Mouse (Mus musculus) lung, adult 18-20 months (tissue): ENCODE results near the gene Prss53.
"Not testable (repeated sequence)": the region's sequence is repeated elsewhere in the genome, so short reads cannot be mapped to it uniquely, and the experiment has no call there.

Experiments used
- DNase-seq, 2 experiments: peaks; one replicate each; pipeline ENCODE4 v3.0.0; 2022; ENCODE audit warnings: mixed read lengths in 2 of 2

The Prss53 gene

DNA sequence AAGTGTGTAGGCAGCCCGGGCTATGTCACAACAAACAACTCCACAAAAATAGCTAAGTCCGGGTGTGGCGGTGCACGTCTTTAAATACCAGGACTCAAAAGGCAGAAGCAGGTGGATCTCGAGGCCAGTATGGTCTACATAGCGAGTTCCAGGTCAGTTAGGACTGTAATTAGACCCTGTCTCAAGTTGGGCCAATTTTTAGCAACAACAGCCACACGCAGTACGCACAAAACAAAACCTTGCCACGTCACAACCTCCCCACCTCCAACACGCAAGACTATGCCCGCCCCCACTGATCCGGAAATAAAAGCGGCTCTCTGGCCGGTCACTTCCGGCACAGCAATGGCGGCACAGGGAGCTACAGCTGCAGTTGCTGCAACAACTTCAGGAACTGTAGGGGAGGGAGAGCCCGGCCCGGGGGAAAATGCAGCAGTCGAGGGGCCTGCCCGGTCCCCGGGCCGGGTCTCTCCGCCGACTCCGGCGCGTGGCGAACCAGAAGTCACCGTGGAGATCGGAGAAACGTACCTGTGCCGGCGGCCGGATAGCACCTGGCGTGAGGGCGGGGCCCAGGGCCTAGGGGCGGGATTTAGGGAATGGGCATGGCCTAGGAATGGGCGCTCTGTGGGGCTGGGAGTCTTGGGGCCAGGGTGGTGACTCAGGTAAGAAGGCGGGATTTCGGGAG is 21.6 kb upstream of the Prss53 start, which contains the start of gene Kat8:
Gene Kat8 (plus strand): TSS at position 327 of the 682 bp plus-strand sequence.
- DNase-seq, result peak; percentile 90 to 93

DNA sequence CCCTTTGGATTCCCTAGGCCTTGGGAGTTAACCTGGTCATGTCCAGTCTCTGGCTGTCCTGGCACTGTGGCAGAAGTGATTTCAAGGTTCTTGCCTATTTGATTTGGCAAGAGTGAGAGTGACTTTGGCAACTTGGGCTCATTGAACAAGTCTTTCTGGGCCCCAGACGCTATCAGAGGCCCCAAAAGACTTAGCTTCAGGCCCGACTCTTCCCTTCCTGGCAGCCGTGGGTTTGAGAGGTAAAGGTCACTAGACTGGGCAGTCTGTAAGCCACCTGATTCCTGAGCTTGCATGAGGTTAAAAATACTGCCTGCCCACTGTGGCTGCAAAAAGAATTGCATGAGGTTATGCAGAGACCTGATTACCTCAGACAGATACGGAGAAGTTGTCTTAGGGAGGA is 17.9 kb upstream of the Prss53 start:
- DNase-seq, result no peak

DNA sequence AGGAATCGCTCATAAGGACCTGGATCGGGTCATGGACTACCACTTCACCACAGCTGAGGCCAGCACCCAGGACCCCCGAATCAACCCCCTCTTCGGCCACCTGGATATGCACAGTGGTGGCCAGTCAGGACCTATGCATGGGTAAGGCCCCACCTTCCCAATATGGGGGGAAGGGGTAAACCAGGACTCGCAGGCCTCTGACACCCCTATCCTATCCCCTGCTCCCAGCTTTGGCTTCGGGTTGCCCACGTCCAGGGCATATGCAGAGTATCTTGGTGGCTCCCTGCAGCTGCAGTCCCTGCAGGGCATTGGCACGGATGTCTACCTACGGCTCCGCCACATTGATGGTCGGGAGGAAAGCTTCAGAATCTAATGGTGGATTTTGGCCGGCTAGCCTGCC is 17.2 kb upstream of the Prss53 start:
- DNase-seq, result no peak

DNA sequence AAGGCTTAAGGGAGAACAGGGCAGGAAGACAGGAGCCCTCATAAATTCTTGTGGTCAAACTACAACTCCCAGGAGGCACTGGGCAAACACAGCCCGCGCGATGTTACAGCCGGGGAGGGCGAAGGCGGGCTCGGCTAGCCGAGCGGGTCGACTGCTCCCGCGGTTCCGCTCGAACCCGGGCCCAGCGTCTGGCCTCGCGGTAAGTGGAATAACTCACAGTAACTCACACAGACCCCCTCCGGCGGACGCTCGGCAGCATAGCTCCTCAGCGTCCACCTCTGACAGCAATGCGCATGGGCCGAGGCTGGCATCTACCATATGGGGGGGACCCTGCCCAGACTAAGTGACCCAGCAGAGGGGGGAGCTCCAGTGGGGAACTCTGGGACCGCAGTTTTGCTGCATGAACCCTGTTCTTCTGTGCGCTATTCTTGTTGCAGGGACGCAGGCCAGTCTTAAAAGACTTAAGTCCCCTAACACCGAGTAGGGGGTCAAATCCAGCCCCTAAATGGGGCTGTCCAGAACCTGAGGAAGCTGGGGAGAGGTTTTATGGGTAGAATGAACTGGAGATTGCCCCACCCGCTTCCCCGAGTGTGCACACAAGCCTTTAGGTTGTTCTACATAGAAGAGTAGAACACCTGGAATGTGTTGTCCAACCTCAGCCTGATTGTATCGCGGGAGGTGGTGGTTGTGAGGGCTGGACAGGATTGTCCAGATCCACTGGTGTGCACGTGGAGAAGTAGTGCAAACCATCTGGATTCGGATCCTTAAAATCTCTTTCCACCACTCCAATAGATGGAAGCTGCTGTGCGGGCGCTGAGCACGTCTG is 13.4 kb upstream of the Prss53 start, which contains the start of gene Bckdk:
Gene Bckdk (plus strand): TSS at position 112 of the 826 bp plus-strand sequence.
- peak; percentile 78 to 82 for DNase-seq

DNA sequence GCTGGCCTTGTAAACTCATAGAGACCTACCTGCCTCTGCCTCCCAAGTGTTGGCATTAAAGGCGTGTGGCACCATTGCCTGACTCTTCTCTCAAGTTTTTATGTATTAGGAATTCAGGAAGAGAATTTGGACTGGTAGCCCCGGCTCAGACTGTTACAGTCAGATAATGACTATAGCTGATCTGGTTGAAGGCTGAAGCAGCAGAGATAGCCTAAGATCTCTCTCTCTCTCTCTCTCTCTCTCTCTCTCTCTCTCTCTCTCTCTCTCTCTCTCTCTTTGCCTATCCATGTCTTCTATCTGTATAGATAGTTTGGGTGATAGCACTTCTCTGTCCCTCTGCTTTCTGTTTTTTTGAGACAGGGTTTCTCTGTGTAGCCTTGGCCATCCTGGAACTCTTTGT is 11.0 kb upstream of the Prss53 start:
- DNase-seq, result no peak

DNA sequence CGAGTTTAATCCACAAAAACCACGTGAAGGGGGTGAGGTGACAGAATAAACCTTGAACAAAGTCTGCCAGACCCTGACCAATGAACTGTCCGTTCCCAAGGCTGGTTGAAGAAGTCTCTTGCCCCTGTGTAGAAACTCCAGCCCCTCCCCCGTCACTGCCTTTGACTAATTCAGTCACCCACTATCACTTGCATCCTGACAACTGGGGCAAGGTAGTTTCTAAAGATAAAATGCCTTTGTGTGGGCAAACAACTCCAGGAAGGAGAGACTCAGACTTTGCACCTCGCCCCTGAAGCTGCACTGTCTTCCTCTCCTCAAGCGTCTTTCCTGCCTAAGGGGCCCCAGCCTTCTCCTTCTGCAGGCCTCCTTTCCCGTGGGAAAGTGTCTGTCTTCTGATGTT is 9.2 kb upstream of the Prss53 start:
- no peak for DNase-seq

DNA sequence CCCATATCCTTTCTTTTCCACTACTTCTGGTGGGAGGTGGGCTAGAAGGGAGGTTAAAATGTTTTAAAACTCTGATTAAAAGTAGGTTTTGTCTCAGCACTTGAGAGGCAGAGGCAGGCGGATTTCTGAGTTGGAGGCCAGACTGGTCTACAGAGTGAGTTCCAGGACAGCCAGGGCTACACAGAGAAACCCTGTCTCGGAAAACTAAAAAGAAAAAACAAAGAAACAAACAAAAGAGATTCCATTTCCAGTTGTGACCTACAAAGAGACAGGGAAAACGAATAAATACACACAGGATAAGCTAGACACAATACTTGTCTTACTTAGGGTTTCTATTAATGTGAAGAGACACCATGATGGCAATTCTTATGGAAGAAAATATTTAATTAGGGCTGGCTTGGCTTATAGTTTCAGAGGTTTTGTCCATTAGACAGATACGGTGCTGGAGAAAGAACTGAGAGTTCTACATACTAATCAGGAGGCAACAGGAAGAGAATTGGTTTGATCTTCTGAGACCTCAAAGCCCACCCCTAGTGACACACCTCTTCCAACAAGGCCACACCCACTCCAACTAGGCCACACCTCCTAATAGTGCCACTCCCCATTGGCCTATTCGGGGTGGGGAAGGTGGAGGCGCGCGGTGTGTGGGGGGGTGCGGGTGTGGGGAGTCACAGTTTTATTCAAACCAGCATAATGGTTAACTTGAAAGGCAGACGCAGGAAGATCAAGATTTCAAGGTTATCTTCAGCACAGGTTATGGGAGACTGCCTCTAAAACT is 7.6 kb upstream of the Prss53 start:
- DNase-seq, result no peak

DNA sequence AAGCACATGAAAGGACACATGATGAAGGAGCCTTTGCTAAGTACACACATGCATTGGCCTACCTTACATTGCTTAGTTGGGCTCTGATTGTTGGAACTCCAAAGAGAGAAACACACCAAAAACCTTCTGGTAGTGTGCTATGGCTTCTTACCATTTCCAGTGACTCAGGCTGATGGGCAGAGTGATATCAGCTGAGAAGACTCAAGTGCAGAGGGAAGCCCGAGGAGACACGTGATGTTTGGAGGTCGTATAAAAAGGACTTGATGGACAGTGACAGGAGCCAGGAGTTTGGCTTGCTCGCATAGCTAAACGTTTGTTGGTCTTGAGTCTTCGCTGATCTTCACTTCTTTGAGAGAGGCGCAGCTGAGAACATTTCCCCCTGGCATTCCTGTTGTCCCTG is 6.8 kb upstream of the Prss53 start:
- DNase-seq, result no peak

DNA sequence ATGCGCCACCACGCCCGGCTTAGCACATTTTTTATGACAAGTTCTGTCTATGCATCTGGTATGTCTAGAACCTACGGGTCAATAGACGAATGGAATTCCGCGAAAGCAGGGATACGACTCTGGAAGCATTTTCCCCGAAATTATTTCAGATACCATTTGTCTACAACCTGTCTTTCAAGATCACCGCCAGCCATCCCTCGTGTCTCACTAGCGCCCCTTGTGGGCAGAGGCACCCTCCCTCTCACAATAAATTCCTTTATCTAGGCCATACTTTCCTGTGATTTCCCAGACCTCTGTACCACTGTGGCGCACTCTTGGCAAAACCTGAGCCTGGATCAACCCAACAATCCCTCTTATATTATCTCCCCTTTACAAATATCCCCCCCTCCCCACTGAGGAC is 5.6 kb upstream of the Prss53 start:
- DNase-seq, result peak; percentile 59 to 66

DNA sequence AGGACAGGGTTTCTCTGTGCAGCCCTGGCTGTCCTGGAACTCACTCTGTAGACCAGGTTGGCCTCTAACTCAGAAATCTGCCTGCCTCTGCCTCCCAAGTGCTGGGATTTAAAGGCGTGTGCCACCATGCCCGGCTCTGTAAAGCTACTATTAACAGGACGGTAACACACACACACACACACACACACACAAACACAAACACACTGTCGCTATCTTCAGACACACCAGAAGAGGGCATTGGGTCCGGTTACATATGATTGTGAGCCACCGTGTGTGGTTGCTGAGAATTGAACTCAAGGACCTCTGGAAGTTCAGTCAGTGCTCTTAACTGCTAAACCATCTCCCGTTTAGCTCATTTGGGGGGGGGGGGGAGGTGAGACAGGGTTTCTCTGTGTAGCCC is 5.1 kb upstream of the Prss53 start:
- not testable (repeated sequence) for DNase-seq

DNA sequence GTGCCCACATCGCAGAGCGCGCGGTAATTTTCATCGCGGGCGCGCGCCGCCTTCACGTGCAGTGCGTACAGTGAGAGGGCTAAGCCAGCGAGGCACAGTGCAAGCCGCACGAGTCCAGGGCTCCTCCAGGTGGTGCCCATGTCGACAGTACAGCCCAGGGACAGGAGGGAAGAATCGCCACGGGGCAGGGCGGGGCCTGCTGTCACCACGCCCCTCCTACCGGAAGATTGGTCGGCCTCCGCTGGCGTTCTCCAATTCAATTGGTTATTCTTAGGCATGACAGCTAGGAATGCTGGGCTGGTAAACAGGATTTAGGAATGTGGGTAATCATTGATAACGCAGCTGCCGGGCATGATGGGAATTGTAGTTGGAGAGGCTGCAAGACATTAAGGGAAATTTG is 4.7 kb upstream of the Prss53 start, which contains the start of the genes Gm21974 and Vkorc1:
Gene Gm21974 (minus strand): TSS at position 13 of the 400 bp plus-strand sequence.
Gene Vkorc1 (minus strand): TSS at position 176 of the 400 bp plus-strand sequence.
- DNase-seq, result peak; percentile 97 to 99

DNA sequence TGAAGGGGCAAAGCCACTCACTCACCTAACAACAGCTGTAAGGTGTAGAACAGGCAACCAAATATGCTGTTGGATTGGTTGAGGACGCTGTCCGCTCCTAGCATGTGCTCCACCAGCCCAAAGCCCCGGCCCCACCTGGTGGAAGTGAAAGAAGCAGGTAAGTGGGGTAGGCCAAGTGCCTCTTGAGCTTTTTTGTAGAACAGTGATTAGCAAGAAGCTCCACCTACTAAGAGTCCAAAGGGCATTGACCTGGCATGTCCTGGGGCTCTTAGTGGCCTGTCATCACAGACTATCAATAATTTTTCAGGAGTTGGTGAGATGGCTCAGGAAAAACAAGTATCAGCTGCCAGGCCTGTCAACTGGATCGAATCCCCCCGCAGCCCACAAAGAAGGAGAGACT is 3.7 kb upstream of the Prss53 start:
- DNase-seq, result peak; percentile 35 to 48

DNA sequence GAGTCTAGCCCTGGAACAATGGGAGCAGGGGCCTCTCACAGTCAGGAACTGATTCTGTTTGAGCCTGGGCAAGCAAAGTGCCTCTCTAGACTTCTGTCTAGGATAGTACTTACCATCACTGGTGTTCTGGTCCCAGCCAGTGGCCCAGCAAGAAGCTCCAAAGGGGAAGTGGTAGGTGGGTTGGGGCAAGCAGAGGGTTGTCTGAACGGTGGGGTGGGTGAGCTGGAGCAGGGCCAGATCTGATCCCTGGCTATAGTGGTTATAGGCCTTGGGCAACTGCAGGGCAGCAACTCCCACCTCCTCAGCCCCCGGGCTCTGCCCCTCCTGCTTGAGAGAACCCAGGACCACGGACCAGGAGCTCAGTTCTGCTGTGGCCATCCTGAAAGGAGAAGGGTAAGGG is 1.9 kb downstream of the Prss53 start:
- no peak for DNase-seq

DNA sequence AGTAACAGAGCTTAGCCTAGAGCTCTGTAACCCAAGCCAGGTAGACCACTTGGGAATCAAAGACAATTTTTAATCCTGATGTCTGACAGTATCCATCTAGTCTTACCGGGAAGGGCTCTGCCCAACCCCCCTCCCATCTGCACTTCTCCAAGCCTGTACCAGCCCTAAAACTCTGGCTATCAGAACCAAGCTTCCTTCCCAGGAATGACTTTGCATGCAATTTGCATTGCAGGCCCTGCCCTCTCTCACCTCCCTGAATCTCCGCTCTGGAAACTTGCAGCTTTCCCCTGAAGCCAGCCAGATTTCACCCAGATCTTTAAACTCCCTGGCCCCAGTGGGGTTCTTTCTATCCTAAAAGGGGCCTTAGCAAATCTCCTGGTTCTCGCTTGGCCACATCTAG is 3.0 kb downstream of the Prss53 start:
- no peak for DNase-seq

DNA sequence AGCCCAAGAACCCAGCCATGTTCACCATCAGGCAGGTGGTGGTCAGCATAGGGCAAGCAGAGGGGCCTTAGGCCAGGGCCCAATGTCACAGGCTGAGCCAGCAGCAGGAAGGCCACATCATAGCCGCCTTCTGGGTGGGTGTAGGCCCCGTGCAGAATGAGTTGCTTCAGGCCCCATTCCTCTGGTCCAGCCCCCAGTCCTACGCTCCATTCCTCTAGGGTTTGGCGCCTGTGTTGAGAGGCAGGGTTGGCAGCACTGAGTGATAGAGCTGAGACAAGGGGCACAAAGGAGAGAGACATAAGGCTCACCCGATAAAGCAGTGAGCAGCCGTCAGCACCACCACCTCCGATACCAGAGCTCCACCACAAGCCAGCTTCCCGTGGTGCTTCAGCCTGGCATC is 3.6 kb downstream of the Prss53 start:
- DNase-seq, result no peak

DNA sequence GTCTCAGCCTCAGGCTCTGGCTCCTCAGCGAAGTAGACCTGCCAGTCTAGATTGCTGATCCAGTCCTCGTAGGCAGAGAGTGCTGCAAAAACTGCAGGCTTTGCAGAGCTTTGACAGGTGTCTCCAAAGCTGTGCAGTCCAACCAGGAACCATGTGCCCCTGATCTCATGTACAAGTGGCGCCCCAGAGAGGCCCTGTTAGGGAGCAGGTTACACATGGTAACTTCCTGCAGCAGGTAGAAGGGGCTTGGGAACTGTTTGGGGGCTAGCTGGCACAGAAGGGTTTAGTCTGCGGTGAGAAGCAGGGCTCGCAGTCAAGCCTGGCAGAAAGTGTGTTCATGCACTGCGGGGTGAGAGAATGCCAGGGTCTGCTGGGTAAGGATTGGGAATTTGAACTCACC is 4.2 kb downstream of the Prss53 start:
- DNase-seq, result no peak

DNA sequence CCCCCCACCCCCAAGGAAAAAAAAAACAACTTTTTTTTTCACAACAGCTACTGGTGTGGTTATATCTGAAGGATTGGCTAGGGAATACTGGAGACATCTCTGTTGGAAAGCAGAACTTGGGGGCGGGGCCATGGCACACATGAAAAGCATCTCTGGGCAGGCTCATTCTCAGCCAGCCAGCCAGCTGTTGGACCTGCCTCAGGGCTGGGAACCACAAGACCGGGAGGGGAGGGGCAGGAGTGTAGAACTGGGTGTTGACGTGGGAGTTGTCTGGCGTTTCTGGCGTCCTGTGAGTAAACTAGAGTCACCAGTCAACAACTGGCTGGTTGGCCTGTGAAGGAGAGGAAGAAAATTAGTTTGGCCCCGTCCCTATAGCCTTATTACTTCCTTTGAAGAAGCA is 4.8 kb downstream of the Prss53 start:
- peak; percentile 64 to 74 for DNase-seq

DNA sequence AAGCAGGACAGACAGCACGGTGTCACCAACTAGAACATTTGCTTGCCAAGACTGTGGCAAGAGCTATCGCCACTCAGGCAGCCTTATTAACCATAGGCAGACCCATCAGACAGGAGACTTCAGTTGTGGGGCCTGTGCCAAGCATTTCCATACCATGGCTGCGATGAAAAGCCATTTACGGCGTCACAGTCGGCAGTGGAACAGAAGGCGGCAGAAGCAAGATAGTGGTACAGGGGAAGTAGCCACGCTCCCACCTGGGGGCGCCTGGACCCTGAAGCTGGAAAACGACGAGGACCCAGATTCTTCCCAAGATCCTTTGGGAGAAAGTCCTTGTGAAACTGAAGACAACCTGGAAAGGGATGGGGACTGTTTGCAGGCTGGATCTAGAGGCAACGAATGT is 10.3 kb downstream of the Prss53 start:
- no peak for DNase-seq

DNA sequence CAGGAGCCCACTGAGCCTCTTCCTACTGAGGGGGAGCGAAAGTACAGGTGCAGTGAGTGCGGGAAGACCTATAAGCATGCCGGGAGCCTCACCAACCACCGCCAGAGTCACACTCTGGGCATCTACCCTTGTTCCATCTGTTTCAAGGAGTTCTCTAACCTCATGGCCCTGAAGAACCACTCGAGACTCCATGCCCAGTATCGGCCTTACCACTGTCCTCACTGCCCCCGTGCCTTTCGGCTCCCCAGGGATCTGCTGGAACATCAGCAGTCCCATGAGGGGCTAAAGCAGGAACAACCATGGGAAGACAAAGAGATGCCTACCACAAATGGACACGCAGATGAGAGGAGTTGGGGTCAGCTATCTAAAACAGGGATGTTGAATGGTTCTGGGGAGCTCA is 11.5 kb downstream of the Prss53 start:
- DNase-seq, result no peak

DNA sequence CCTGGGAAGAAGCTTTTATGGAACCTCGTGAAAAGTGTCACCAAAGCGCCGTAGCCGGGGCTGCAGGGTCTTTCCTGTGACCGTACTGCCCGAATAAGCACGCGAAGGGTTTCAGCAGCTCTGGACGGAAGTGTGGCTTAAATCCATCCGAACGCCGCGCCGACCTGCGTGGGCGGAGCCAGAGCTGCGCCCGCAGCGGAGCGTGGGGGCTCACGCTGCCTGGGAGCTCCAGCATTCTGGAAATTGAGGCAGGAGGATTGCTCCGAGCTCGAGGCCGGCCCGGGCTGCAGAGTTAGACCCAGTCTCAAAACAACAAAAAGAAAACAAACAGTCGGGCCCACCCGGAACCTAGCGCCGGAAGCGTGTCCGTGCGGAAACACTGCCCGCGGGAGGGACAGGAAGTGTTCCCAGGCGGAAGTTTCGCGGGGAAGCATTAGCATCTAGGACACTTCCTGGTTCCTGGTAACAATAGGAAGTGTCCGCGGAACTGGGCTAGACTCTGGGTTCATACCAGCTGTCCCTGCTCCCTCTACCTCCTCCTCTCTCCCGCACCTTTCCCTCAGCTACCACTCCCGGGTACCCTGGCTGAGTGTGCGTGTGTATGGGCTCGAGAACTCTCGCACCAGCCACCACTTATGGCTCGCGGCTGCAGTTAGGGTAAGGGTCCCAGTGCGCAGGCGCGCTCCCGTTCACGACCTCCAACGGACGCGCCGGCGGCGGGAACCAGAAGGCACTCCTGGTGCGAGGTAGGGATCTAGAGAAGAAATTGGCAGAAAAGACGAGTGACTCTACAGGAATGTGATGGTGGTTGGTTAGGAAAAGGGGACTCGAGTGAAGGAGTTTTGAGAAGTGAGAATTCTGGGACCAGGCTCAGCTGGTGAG is 14.1 kb downstream of the Prss53 start, which contains the start of gene Zfp668:
Gene Zfp668 (minus strand): TSS at position 362 of the 882 bp plus-strand sequence.
- peak; percentile 90 to 92 for DNase-seq

DNA sequence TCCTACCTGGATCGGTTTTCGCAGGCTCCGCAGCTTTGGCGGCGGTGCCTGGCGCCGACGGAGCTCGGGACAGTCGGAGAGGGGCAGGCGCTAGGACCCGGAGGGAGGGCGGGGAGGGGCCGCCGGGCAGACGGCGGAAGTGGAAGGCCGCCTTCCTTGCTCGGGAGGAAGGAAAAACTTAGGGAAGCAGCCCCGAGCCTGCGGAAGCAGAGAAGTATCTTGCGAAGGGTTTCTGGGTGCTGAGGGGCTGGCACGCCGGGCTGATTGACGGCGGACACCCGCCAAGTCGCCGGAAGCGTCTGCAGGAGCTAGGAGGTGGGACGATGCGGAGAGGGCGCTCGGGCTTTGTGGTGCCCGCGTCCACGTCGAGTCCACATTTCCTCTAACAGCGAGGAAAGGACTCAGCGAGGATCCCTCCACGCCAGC is 14.7 kb downstream of the Prss53 start, which contains the start of gene Zfp646:
Gene Zfp646 (plus strand): TSS at position 181 of the 426 bp plus-strand sequence.
- peak; percentile 77 for DNase-seq

DNA sequence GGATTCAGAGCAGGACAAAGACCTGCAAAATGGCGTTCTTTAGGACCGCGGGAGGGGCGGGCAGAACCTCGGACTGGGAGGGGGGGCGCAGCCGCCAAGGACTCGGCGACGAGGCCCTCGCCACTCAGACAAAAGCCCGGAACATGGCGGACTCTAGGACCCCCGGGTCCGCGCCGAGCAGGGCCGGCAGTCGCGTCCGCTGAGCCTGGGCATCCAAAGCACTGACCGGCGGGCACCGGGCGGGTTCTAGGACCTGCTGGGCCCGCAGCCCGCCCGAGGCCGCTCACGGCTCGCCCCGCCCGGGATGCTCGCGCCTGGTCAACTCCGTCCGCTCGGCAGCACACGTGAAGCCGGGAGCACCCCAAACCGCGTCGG is 15.2 kb downstream of the Prss53 start:
- peak; percentile 90 to 92 for DNase-seq
